Mouse (Mus musculus) myocyte (in vitro differentiated cells): ENCODE results near the gene Syt12. TPM values are rescaled to one million over a fixed set of nuclear protein-coding genes. Genes with fewer than 3 reads are reported as not detected.

Source experiments
- H3K27me3 ChIP-seq: one replicate; pipeline ENCODE4 v1.6.1; 2011; ENCODE audit not compliant: control insufficient read depth, insufficient read depth, insufficient read length
- H3K36me3 ChIP-seq: one replicate; pipeline ENCODE4 v1.6.1; 2011; ENCODE audit not compliant: control insufficient read depth, insufficient read depth
- H3K4me2 ChIP-seq: one replicate; pipeline ENCODE4 v1.6.1; 2011; ENCODE audit warnings: low read depth, control low read depth
- H3K4me3 ChIP-seq: one replicate; pipeline ENCODE4 v1.5.1; 2011; ENCODE audit warnings: mild to moderate bottlenecking, control low read depth, moderate library complexity
- H3K79me2 ChIP-seq: one replicate; pipeline ENCODE4 v1.6.1; 2011; ENCODE audit not compliant: control insufficient read depth, insufficient read depth
- H3ac ChIP-seq: one replicate; pipeline ENCODE4 v1.6.1; 2011; ENCODE audit not compliant: control insufficient read depth, insufficient read length
- CEBPB ChIP-seq: IDR thresholded peaks from 2 replicates; pipeline ENCODE4 v1.6.1; 2011; ENCODE audit warnings: mild to moderate bottlenecking, moderate library complexity; ENCODE audit not compliant: poor library complexity, insufficient read depth, severe bottlenecking
- E2F4 ChIP-seq: IDR thresholded peaks from one replicate; pipeline ENCODE4 v1.6.1; 2011; ENCODE audit warnings: mild to moderate bottlenecking, control low read depth, moderate library complexity; ENCODE audit not compliant: insufficient read depth
- MAX ChIP-seq: IDR thresholded peaks from one replicate; pipeline ENCODE4 v1.6.1; 2011; ENCODE audit warnings: low read depth, mild to moderate bottlenecking, control low read depth
- MYOD1 ChIP-seq, 3 experiments: IDR thresholded peaks; one replicate each; pipeline ENCODE4 v1.6.1; 2011; ENCODE audit warnings: control low read depth in 2 of 3, low read depth in 2 of 3, mild to moderate bottlenecking in 2 of 3, moderate library complexity in 1 of 3; ENCODE audit not compliant: insufficient read length in 2 of 3, control insufficient read depth in 1 of 3
- MYOG ChIP-seq, 3 experiments: IDR thresholded peaks; one replicate each; pipeline ENCODE4 v1.6.1; 2011; ENCODE audit warnings: control low read depth in 2 of 3, low read depth in 2 of 3, mild to moderate bottlenecking in 2 of 3; ENCODE audit not compliant: insufficient read length in 2 of 3, control insufficient read depth in 1 of 3, insufficient read depth in 1 of 3
- POLR2A ChIP-seq: IDR thresholded peaks from one replicate; pipeline ENCODE4 v1.6.1; 2011; ENCODE audit warnings: low read depth, mild to moderate bottlenecking, control low read depth, moderate library complexity; ENCODE audit not compliant: insufficient read length
- POLR2AphosphoS2 ChIP-seq: IDR thresholded peaks from one replicate; pipeline ENCODE4 v1.6.1; 2011; ENCODE audit warnings: low read depth, control low read depth; ENCODE audit not compliant: insufficient read length
- REST ChIP-seq: IDR thresholded peaks from one replicate; pipeline ENCODE4 v1.6.1; 2011; ENCODE audit warnings: mild to moderate bottlenecking, control low read depth, moderate library complexity; ENCODE audit not compliant: insufficient read depth, insufficient read length
- SRF ChIP-seq: IDR thresholded peaks from one replicate; pipeline ENCODE4 v1.6.1; 2011; ENCODE audit warnings: low read depth; ENCODE audit not compliant: control insufficient read depth, insufficient read length
- TCF12 ChIP-seq: IDR thresholded peaks from one replicate; pipeline ENCODE4 v1.6.1; 2011; ENCODE audit warnings: mild to moderate bottlenecking, control low read depth; ENCODE audit not compliant: poor library complexity, insufficient read depth, severe bottlenecking
- TCF3 ChIP-seq: IDR thresholded peaks from one replicate; pipeline ENCODE4 v1.6.1; 2011; ENCODE audit warnings: low read depth, control low read depth; ENCODE audit not compliant: insufficient read length
- USF1 ChIP-seq: IDR thresholded peaks from one replicate; pipeline ENCODE4 v1.6.1; 2011; ENCODE audit warnings: low read depth, mild to moderate bottlenecking, control low read depth, moderate library complexity
- polyA plus RNA-seq: library from polyadenylated mRNA; unstranded; fragments of >200 nt; fragmentation: generic; extraction: Trizol; gene quantifications from one replicate; pipeline ENCODE4 v1.2.1, GENCODE M21; 2012; ENCODE audit warnings: missing spikeins

The Syt12 gene
- polyA plus RNA-seq, 1 experiment = 22.3 TPM

DNA sequence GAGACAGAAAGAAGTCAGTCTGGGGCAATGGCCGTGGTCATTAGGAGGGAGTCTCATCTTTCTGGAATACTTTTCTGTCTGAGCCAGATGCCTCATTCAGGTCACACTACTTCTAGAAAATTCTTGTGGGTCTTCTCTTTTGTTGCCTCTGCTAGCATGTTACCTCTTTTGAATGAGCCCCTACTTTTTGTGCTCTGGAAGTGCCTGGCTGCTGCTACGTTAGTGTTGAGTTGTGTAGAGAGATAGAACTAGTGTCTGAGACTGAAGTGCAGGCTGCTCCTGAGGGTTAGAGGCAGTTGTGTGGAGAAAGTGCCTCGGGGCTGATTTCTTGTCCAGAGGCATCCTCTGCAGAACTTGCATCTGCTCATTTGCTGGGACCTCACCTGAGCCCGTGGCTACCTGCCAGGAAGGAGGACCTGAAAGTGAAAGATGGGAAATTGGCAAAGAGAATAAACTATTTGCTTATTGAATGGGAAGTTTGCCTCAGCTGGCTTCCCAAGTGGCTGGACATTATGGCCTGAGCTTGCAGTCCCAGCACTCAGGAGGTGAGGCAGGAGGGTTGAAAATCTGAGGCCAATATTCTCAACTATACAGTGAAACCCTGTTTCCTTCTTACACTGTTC is 36.1 kb upstream of the Syt12 start:
- TF ChIP-seq MYOG (IDR thresholded peaks at IDR 0.05; ENCODE audit: control insufficient read depth in 1 of 3, insufficient read depth in 1 of 3, insufficient read length in 2 of 3, low read depth in 2 of 3) (no peak), SRF (no peak), USF1 (no peak), MAX (no peak), CEBPB (no peak), TCF3 (no peak), TCF12 (no peak), POLR2AphosphoS2 (no peak), E2F4 (no peak), MYOD1 (IDR thresholded peaks at IDR 0.05; ENCODE audit: control insufficient read depth in 1 of 3, insufficient read length in 2 of 3, low read depth in 2 of 3) (no peak), REST (no peak), POLR2A (no peak)
- no peaks in the 10 kb centered on the region for H3K27me3 ChIP-seq
- H3K4me3 ChIP-seq = no peak overlapping the region
- no peak overlapping the region for H3ac ChIP-seq
- no peak overlapping the region for H3K4me2 ChIP-seq
- no peaks in the 10 kb centered on the region for H3K36me3 ChIP-seq
- no peaks in the 10 kb centered on the region for H3K79me2 ChIP-seq

DNA sequence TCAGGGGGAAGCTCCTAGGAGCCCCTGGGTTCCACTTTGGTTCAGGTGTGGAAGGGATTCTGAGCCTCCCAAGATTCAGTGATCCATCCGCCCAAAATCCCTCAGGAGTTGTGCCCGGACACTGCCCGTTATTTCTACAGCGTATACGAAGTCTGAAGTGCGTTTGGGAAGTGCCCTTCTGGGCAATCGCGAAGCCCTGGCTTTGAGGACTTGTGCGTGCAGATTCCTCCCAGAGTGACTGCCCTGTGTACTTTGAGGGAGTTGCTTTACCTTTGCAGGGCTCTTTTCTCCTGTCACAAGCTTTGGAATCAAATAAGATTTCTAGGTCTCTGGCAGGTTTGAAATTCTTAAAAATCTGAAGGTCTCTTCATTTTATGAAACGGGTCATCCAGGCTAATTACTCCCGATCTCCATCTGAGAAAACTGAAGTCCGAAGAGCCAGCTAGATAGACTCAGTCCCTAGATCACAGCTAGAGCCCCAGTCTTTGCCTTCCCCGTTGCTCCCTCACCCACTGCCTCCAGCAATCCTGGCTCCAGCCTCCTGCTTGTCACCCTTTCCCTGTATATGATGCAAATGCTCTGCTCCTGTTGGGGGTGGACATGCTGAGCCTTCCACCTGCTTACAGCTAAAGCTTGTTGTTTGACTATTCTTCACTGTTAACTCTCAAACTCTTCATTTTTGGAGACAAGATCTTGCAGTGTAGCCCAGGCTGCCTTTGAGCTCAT is 34.0 kb upstream of the Syt12 start:
- H3K4me3 ChIP-seq = peak overlapping the region; percentile 20
- TF ChIP-seq SRF = no peak
- no peak for TF ChIP-seq POLR2A
- TF ChIP-seq USF1 = no peak
- no peak for TF ChIP-seq TCF3
- TF ChIP-seq E2F4 = no peak
- TF ChIP-seq MYOD1 (IDR thresholded peaks at IDR 0.05; ENCODE audit: control insufficient read depth in 1 of 3, insufficient read length in 2 of 3, low read depth in 2 of 3) = no peak
- no peak for TF ChIP-seq MAX
- no peak for TF ChIP-seq TCF12
- no peak for TF ChIP-seq POLR2AphosphoS2
- no peak for TF ChIP-seq REST
- no peak for TF ChIP-seq CEBPB
- peak overlapping the region; percentile 67 for H3K4me2 ChIP-seq
- H3K27me3 ChIP-seq = no peaks in the 10 kb centered on the region
- no peaks in the 10 kb centered on the region for H3K36me3 ChIP-seq
- H3K79me2 ChIP-seq = no peaks in the 10 kb centered on the region
- H3ac ChIP-seq = no peak overlapping the region

DNA sequence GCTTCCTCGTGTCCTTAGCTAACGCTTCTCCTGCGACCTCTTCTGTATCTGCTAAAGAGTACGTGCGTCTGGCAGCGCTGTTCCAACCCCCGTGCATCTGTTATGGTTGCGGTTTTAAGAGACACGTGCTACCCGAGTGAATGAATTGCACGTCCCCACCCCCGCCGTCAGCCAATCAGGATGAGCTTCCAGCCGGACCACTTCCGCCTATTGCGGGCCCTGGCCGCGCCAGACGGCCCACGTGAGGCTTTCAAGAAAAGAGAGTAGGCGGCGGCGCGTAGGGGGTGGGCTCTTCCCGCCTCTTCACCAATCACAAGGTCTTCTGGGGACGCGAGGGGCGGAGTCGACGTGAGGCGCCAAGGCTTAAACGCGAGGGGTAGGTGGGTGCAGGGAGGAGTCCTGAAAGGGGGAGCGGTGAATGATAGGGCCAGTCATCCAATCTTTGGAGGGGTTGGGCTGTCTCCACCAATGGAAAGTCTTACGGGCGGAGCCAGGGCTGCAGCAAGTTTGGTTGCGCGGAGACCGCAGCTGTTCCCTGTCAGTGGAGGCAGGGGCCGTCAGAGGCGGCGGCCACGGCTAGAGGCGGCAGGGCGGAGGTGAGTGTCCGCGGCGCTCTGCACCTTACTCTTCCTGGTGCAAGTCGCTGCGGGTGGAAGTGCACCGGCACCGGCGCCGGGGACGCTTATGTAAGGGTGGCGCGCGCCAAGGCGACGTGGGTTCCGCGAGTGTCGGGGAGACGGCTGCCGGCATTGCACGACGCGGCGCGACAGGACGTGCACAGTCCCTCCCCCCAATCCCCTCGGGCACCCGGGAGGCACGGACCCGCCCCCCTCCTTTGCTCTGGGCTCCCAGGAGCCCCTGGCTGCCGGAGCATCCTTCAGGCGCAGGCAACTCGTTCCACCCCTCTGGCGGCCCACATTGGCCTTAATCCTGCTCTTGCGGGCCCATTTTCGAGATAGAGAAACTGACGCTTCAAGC is 33.0 kb upstream of the Syt12 start, which contains the start of gene Pcx:
Pcx (plus strand) TSS at position 487 of the 978 bp plus-strand sequence.
- Histone ChIP-seq H3K27me3 (no peaks in the 10 kb centered on the region), H3K36me3 (no peaks in the 10 kb centered on the region), H3K79me2 (no peaks in the 10 kb centered on the region), H3K4me3 (peak within 1 kb of the TSS; percentile 20), H3ac (no peak within 1 kb of the TSS), H3K4me2 (peak within 1 kb of the TSS; percentile 85)
- TF ChIP-seq REST = no peak
- peak; percentile 69 for TF ChIP-seq TCF3
- TF ChIP-seq CEBPB = no peak
- no peak for TF ChIP-seq SRF
- TF ChIP-seq POLR2A = peak; percentile 83
- peak; percentile 66 for TF ChIP-seq POLR2AphosphoS2
- peak; percentile 20 to 97 (median 97) for TF ChIP-seq MYOG (IDR thresholded peaks at IDR 0.05; ENCODE audit: control insufficient read depth in 1 of 3, insufficient read depth in 1 of 3, insufficient read length in 2 of 3, low read depth in 2 of 3)
- peak; percentile 91 for TF ChIP-seq E2F4
- TF ChIP-seq USF1 = peak; percentile 93
- peak; percentile 64 for TF ChIP-seq MAX
- peak; percentile 40 for TF ChIP-seq TCF12
- peak; percentile 19 to 96 (median 96) for TF ChIP-seq MYOD1 (IDR thresholded peaks at IDR 0.05; ENCODE audit: control insufficient read depth in 1 of 3, insufficient read length in 2 of 3, low read depth in 2 of 3)

DNA sequence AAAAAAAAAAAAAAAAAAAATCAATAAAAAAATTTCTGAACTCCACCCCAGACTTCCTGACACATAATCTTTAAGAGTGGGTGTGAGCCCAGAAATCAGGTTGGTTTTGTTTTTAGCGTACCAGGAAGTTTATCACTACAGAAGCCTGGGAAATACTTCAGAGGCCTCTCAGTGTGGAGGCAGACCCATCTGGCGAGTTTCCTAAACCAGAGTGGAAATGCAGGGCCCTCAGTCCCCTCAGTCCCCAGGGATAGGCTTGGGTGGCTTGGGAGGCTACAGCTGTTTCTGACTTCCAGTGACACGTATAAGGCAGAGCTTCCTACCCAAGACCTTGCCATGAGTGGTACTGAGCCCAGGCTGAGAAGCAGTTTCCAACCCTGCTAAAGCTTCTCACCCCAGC is 30.5 kb upstream of the Syt12 start:
- no peaks in the 10 kb centered on the region for H3K36me3 ChIP-seq
- H3K4me3 ChIP-seq = no peak overlapping the region
- no peaks in the 10 kb centered on the region for H3K79me2 ChIP-seq
- TF ChIP-seq TCF3 = no peak
- TF ChIP-seq TCF12 = no peak
- TF ChIP-seq CEBPB = no peak
- no peak for TF ChIP-seq SRF
- no peaks in the 10 kb centered on the region for H3K27me3 ChIP-seq
- H3K4me2 ChIP-seq = no peak overlapping the region
- H3ac ChIP-seq = no peak overlapping the region
